Mouse (Mus musculus): ENCODE data around the gene Nrsn2.

DNA sequence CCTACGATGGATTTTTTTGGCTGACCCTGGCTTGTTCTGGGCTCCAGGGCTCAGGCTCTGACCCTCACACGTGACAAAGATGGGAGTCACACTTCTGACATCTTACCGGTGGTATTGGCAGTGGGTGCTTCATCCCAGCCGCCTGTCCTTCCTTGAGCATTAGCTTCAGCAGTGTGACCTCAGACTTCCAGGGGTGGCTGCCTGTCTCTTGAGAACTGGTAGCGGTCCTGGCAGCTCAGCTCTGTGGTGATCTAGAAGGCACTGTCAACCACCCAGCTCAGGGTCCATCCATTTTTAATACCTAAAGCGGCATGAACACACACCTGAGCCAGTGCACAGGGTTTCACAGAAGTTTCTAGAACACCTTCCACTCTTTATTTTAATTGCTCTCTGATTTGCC is 33.3 kb upstream of the Nrsn2 start:
- TF ChIP-seq CTCF (conservative IDR thresholded peaks at IDR 0.05; ENCODE audit: low read length) (no peak), NANOG (IDR thresholded peaks at IDR 0.05; ENCODE audit: borderline replicate concordance, low read length) (no peak)
